In genomic region chr4:134249651-134250050, GRCm38 (mm10) we compare ENCODE assay signal across 8 mouse cellular contexts. TPM values are rescaled to one million over a fixed set of nuclear protein-coding genes. Genes with fewer than 3 reads are reported as not detected.
A peak's percentile ranks its signal among the peaks of the same experiment; 100 is the strongest.
DNase-seq lines count a peak whose midpoint lies in the region; ATAC-seq and TF ChIP-seq lines count a peak whose summit lies in the region.

No protein-coding gene starts in this region.

- H3K9ac ChIP-seq in intestine, postnatal 0 days (ENCODE audit: low read depth, low read length): 0 out of 2 replicates have a peak overlapping the region, but pooled peaks have one; percentile 17
- H3K9ac ChIP-seq in liver, adult 2 months (ENCODE audit: low read depth, low read length): peak overlapping the region; percentile 20; the same call in 1 of the 2 replicates

- H3K4me1 ChIP-seq in cerebellum, adult 2 months (ENCODE audit: control insufficient read depth, insufficient read depth, low read length): no peaks in the 10 kb centered on the region
- H3K4me1 ChIP-seq in intestine, postnatal 0 days (replicated peaks; ENCODE audit: control insufficient read depth, insufficient read depth, low read length): peaks cover 3% of the 10 kb centered on the region; the same call in 1 of the 2 replicates
- no peaks in the 10 kb centered on the region for H3K4me1 ChIP-seq in liver, adult 2 months (ENCODE audit: control insufficient read depth, insufficient read depth, low read length)

- H3K27ac ChIP-seq in cerebellum, adult 2 months (ENCODE audit: insufficient read depth, low read length): no peak overlapping the region
- H3K27ac ChIP-seq in intestine, postnatal 0 days (ENCODE audit: low read depth, low read length): no peak overlapping the region
- H3K27ac ChIP-seq in liver, adult 2 months (replicated peaks; ENCODE audit: insufficient read depth, low read depth, low read length): no peak overlapping the region

- H3K4me3 ChIP-seq in cerebellum, adult 2 months (replicated peaks; ENCODE audit: insufficient read depth, low read depth, low read length): peak overlapping the region; percentile 33
- peak overlapping the region; percentile 28 for H3K4me3 ChIP-seq in intestine, postnatal 0 days (ENCODE audit: low read depth, low read length)
- peak overlapping the region; percentile 4; the same call in 1 of the 2 replicates for H3K4me3 ChIP-seq in liver, adult 2 months (ENCODE audit: insufficient read depth, low read depth, low read length)
- H3K4me3 ChIP-seq in myocyte: no peak overlapping the region

- peak overlapping the region; percentile 85 for H3K4me2 ChIP-seq in intestine, postnatal 0 days (replicated peaks; ENCODE audit: low read depth)
- H3K4me2 ChIP-seq in myocyte (ENCODE audit: low read depth): peak overlapping the region; percentile 34

- peaks cover 2% of the 10 kb centered on the region; the same call in 1 of the 2 replicates for H3K27me3 ChIP-seq in cerebellum, adult 2 months (ENCODE audit: control insufficient read depth, insufficient read depth, low read length)
- H3K27me3 ChIP-seq in intestine, postnatal 0 days (replicated peaks; ENCODE audit: control insufficient read depth, insufficient read depth, low read length): peaks cover 60% of the 10 kb centered on the region
- peaks cover 26% of the 10 kb centered on the region for H3K27me3 ChIP-seq in liver, adult 2 months (ENCODE audit: control insufficient read depth, insufficient read depth, low read length)
- H3K27me3 ChIP-seq in myocyte (ENCODE audit: control insufficient read depth, insufficient read depth, insufficient read length): peaks cover 68% of the 10 kb centered on the region
- H3K27me3 ChIP-seq in splenic B cell, adult 2 months (ENCODE audit: control insufficient read depth, insufficient read depth, low read length, poor library complexity, severe bottlenecking): peaks cover 2% of the 10 kb centered on the region; the same call in 1 of the 2 replicates

- no peak overlapping the region for H3ac ChIP-seq in myocyte (ENCODE audit: control insufficient read depth, insufficient read length)

- no peaks in the 10 kb centered on the region for H3K79me2 ChIP-seq in liver, adult 2 months (ENCODE audit: control insufficient read depth, insufficient read depth, low read length)
- H3K79me2 ChIP-seq in myocyte (ENCODE audit: control insufficient read depth, insufficient read depth): no peaks in the 10 kb centered on the region

- ATAC-seq in intestine, postnatal 0 days: peak; percentile 46; the same call in 1 of the 2 replicates

- TF ChIP-seq POLR2A in cerebellum, adult 2 months (IDR thresholded peaks at IDR 0.05; ENCODE audit: borderline replicate concordance, insufficient read depth, low read length): no peak
- TF ChIP-seq POLR2A in liver, adult 2 months (IDR thresholded peaks at IDR 0.05; ENCODE audit: extremely low read depth, insufficient read depth, low read length): no peak
- no peak for TF ChIP-seq POLR2A in myocyte (IDR thresholded peaks at IDR 0.05; ENCODE audit: insufficient read length, low read depth)

- no peaks in the 10 kb centered on the region for H3K36me3 ChIP-seq in intestine, postnatal 0 days (ENCODE audit: control insufficient read depth, insufficient read depth)
- no peaks in the 10 kb centered on the region for H3K36me3 ChIP-seq in liver, adult 2 months (ENCODE audit: control insufficient read depth, insufficient read depth, low read length)
- H3K36me3 ChIP-seq in myocyte (ENCODE audit: control insufficient read depth, insufficient read depth): no peaks in the 10 kb centered on the region
- no peaks in the 10 kb centered on the region for H3K36me3 ChIP-seq in splenic B cell, adult 2 months (ENCODE audit: control insufficient read depth, insufficient read depth, low read length, poor library complexity, severe bottlenecking)

- under 1% methylated on average over 30 of the region's 30 CpGs for WGBS in cerebellum, adult 2 months
- WGBS in intestine, postnatal 0 days: 1% methylated on average over 30 of the region's 30 CpGs
- 1% methylated on average over 30 of the region's 30 CpGs for WGBS in liver, adult 2 months

- DNase-seq in cerebellum, adult 2 months: peak; percentile 46 to 70
- DNase-seq in cerebellum, adult 11-12 months: no peak
- peak; percentile 87 for DNase-seq in embryo, embryonic 10 days (ENCODE audit: low spot score)
- DNase-seq in gastrocnemius, postnatal 4 days (ENCODE audit: low spot score in 2 of 2): peak; percentile 70 to 80
- DNase-seq in liver, adult 2 months (ENCODE audit: extremely low read depth, low read depth, low spot score): no peak
- DNase-seq in splenic B cell, adult 2 months (ENCODE audit: low read depth, low spot score): peak; percentile 80

- peak; percentile 33; the same call in 1 of the 2 replicates for TF ChIP-seq CTCF in cerebellum, adult 2 months (IDR thresholded peaks at IDR 0.05; ENCODE audit: borderline replicate concordance, insufficient read depth, low read depth, low read length)
- TF ChIP-seq CTCF in intestine, postnatal 0 days (IDR thresholded peaks at IDR 0.05; ENCODE audit: low read depth): peak; percentile 97
- TF ChIP-seq CTCF in liver, adult 2 months (IDR thresholded peaks at IDR 0.05; ENCODE audit: low read depth, low read length): peak; percentile 82

- H3K9me3 ChIP-seq in intestine, postnatal 0 days (ENCODE audit: control insufficient read depth): no peaks in the 10 kb centered on the region

TF ChIP-seq in myocyte, 11 proteins besides CTCF, POLR2A, EP300 and RAD21:
- no peak for TF ChIP-seq MAX (IDR thresholded peaks at IDR 0.05; ENCODE audit: low read depth)
- TF ChIP-seq TCF12 (IDR thresholded peaks at IDR 0.05; ENCODE audit: insufficient read depth, poor library complexity, severe bottlenecking): no peak
- TF ChIP-seq MYOD1 (IDR thresholded peaks at IDR 0.05; ENCODE audit: control insufficient read depth in 1 of 3, insufficient read length in 2 of 3, low read depth in 2 of 3): no peak
- no peak for TF ChIP-seq CEBPB (IDR thresholded peaks at IDR 0.05; ENCODE audit: insufficient read depth, poor library complexity, severe bottlenecking)
- no peak for TF ChIP-seq TCF3 (IDR thresholded peaks at IDR 0.05; ENCODE audit: insufficient read length, low read depth)
- TF ChIP-seq REST (IDR thresholded peaks at IDR 0.05; ENCODE audit: insufficient read depth, insufficient read length): no peak

RNA-seq across cellular contexts. Expression of gene Gm30191, which starts 2.9 kb away (rescaled TPM):
- polyA plus RNA-seq in cerebellum, adult 2 months (2012; rRNA removed): 1.8 and 1.9 TPM in 2 replicates
- not detected for total RNA-seq in gastrocnemius, postnatal 4 days (2021)
- not detected in 2 replicates for polyA plus RNA-seq in intestine, postnatal 0 days (2015; fragmentation: Nextera tagmentation; extraction: Ambion mirVana)
- not detected in 2 replicates for total RNA-seq in liver, adult 2 months (2014; rRNA removed)
- polyA plus RNA-seq in liver, adult 2 months (2012; rRNA removed): not detected in 2 replicates
- not detected for polyA plus RNA-seq in myocyte (2012; fragmentation: generic; extraction: Trizol)

RNA-seq across cellular contexts. Expression of gene Grrp1, which starts 4.3 kb away (rescaled TPM):
- 6.6 and 7.6 TPM in 2 replicates for polyA plus RNA-seq in cerebellum, adult 2 months (2012; rRNA removed)
- 1 to 10 TPM; 4.5 to 5.7 TPM for total RNA-seq in gastrocnemius, postnatal 4 days (2021)
- 6.8 and 7.6 TPM in 2 replicates for polyA plus RNA-seq in intestine, postnatal 0 days (2015; fragmentation: Nextera tagmentation; extraction: Ambion mirVana)
- total RNA-seq in liver, adult 2 months (2014; rRNA removed): 0.13 and 0.28 TPM in 2 replicates
- 0.27 and 0.29 TPM in 2 replicates for polyA plus RNA-seq in liver, adult 2 months (2012; rRNA removed)
- 0.17 TPM for polyA plus RNA-seq in myocyte (2012; fragmentation: generic; extraction: Trizol)

RNA-seq across cellular contexts. Expression of gene Zfp593, which starts 4.3 kb away (rescaled TPM):
- 10.7 and 11.7 TPM in 2 replicates for polyA plus RNA-seq in cerebellum, adult 2 months (2012; rRNA removed)
- 1 to 10 TPM; 5.8 to 6.1 TPM for total RNA-seq in gastrocnemius, postnatal 4 days (2021)
- 9.4 and 10.5 TPM in 2 replicates for polyA plus RNA-seq in intestine, postnatal 0 days (2015; fragmentation: Nextera tagmentation; extraction: Ambion mirVana)
- 2.9 and 3.2 TPM in 2 replicates for total RNA-seq in liver, adult 2 months (2014; rRNA removed)
- 4.6 and 6.8 TPM in 2 replicates for polyA plus RNA-seq in liver, adult 2 months (2012; rRNA removed)
- 15.7 TPM for polyA plus RNA-seq in myocyte (2012; fragmentation: generic; extraction: Trizol)

RNA-seq across cellular contexts. Expression of gene E130218I03Rik, which starts 6.2 kb away (rescaled TPM):
- 0.52 and 0.84 TPM in 2 replicates for polyA plus RNA-seq in cerebellum, adult 2 months (2012; rRNA removed)
- total RNA-seq in gastrocnemius, postnatal 4 days (2021): not detected
- 0.39 and 0.46 TPM in 2 replicates for polyA plus RNA-seq in intestine, postnatal 0 days (2015; fragmentation: Nextera tagmentation; extraction: Ambion mirVana)
- not detected in 2 replicates for total RNA-seq in liver, adult 2 months (2014; rRNA removed)
- polyA plus RNA-seq in liver, adult 2 months (2012; rRNA removed): not detected in 2 replicates
- polyA plus RNA-seq in myocyte (2012; fragmentation: generic; extraction: Trizol): 0.43 TPM

RNA-seq across cellular contexts. Expression of gene Cnksr1, which starts 11.5 kb away (rescaled TPM):
- 0.55 and 0.56 TPM in 2 replicates for polyA plus RNA-seq in cerebellum, adult 2 months (2012; rRNA removed)
- 1 to 10 TPM; 1.8 to 2.3 TPM for total RNA-seq in gastrocnemius, postnatal 4 days (2021)
- 13.8 and 15.5 TPM in 2 replicates for polyA plus RNA-seq in intestine, postnatal 0 days (2015; fragmentation: Nextera tagmentation; extraction: Ambion mirVana)
- 0.07 and 0.09 TPM in 2 replicates for total RNA-seq in liver, adult 2 months (2014; rRNA removed)
- polyA plus RNA-seq in liver, adult 2 months (2012; rRNA removed): 0.17 and 0.21 TPM in 2 replicates
- 0.29 TPM for polyA plus RNA-seq in myocyte (2012; fragmentation: generic; extraction: Trizol)

Comparison
In these comparisons a context has a peak if more than half of its experiments do, and no peak if none do; other contexts are left out.
1. DNase-seq: peak in cerebellum, adult 2 months (2 of 2), embryo, embryonic 10 days (single experiment), gastrocnemius, postnatal 4 days (2 of 2) and splenic B cell, adult 2 months (single experiment); none in cerebellum, adult 11-12 months (single experiment) and liver, adult 2 months (single experiment).
2. CTCF ChIP-seq: peak in every context shown above with its lines; median percentile 97 in intestine, postnatal 0 days; 82 in liver, adult 2 months; 33 in cerebellum, adult 2 months.